Mouse (Mus musculus) adrenal gland, postnatal 14 days (tissue): ENCODE measurements around the gene Prdm9. TPM values are rescaled to one million over a fixed set of nuclear protein-coding genes. Genes with fewer than 3 reads are reported as not detected.
"Not testable (repeated sequence)": the region's sequence is repeated elsewhere in the genome, so short reads cannot be mapped to it uniquely, and the experiment has no call there.

Experiments
- DNase-seq: peaks from one replicate; pipeline ENCODE4 v3.0.0; 2021; ENCODE audit warnings: mixed read lengths
- long read RNA-seq, 2 experiments: library from polyadenylated mRNA; stranded (forward); transcript quantifications; one replicate each; pipeline ENCODE4 v2.0.0; 2021
- total RNA-seq: library from RNA; stranded (reverse); gene quantifications from 2 replicates; pipeline ENCODE4 v1.2.3, GENCODE M21; 2021

The Prdm9 gene
- total RNA-seq, result 9.1 and 9.2 TPM in 2 replicates
- long read RNA-seq, experiment 1, partial matches to known transcripts, result 0 of 1 reads
- long read RNA-seq, experiment 1, other reads (novel, unspliced or antisense), result 0 of 1 reads
- long read RNA-seq, experiment 2, partial matches to known transcripts, result 0 of 2 reads
- long read RNA-seq, experiment 2, other reads (novel, unspliced or antisense), result 2 of 2 reads

GRCm38 (mm10) chr17:15564014-15564927 lies at the start of gene Prdm9:
Prdm9 (minus strand) TSS chr17:15564354.
- peak; percentile 99 for DNase-seq

- no peak for DNase-seq
Observed at GRCm38 (mm10) chr17:15599496-15599895, 35.3 kb upstream of the Prdm9 start.

- DNase-seq, result no peak
Observed at GRCm38 (mm10) chr17:15591216-15591881, 27.2 kb upstream of the Prdm9 start.

GRCm38 (mm10) chr17:15588116-15588515 lies 24.0 kb upstream of the Prdm9 start:
- no peak for DNase-seq

DNA sequence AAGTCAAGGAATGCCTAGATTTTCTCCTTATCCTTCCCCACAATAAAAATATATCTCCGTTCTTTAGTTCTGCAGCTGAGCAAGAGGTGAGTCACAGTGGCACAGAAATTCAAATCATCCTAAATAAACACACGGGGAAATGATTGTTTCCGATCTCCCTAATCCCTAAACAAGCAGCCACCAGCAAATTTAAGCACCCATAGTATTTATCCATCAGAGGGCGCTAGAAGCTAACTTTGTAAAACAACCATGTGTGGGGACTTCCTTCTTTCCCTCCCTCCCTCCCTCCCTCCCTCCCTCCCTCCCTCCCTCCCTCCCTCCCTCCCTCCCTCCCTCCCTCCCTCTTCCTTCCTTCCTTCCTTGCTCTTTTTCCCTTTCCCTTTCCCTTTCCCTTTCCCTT lies 21.5 kb upstream of the Prdm9 start:
- DNase-seq, result no peak

GRCm38 (mm10) chr17:15583071-15583470 lies 18.9 kb upstream of the Prdm9 start:
- no peak for DNase-seq

- no peak for DNase-seq
Observed at GRCm38 (mm10) chr17:15580072-15580447, 15.9 kb upstream of the Prdm9 start.

- DNase-seq, result no peak
Observed at GRCm38 (mm10) chr17:15579410-15580071, 15.4 kb upstream of the Prdm9 start.

DNA sequence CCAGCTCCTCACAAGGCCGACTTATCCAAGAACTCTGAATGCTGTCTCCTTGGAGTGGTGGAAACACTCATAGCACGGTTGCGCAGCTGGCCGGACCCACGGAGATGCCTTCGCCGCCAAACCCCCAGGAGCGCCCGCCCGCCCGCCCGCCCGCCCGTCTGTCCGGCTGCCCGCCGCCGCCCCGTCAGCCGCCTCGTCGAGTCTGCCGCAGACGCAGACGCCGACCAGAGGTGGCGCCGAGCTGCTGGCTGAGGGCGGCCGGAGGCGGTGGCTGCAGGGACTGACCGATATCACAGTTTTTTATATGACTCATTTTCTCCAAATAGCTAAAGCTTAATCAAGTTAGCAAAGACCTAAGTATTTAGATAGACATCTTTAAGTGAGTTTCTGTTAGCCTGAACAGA lies 13.1 kb upstream of the Prdm9 start:
- DNase-seq, result peak; percentile 76

GRCm38 (mm10) chr17:15575056-15575455 lies 10.9 kb upstream of the Prdm9 start:
- DNase-seq, result peak; percentile 45

DNA sequence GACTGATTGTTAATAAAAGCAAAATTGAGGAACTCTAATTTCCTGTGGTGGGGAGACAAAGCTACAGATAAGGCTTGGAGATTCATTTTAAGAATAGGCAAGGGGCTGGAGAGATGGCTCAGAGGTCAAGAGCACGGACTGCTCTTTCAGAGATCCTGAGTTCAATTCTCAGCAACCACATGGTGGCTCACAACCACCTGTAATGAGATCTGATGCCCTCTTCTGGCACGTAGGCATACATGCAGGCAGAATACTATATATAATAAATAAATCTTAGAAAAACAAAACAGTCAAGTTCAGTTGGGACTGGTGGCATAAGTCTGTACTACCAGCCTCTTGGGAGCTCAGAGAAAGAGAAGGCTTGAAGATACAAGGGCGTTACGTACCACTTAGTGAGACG lies 2.8 kb upstream of the Prdm9 start:
- no peak for DNase-seq

GRCm38 (mm10) chr17:15564928-15565300 lies 760 bp upstream of the Prdm9 start:
- no peak for DNase-seq

DNA sequence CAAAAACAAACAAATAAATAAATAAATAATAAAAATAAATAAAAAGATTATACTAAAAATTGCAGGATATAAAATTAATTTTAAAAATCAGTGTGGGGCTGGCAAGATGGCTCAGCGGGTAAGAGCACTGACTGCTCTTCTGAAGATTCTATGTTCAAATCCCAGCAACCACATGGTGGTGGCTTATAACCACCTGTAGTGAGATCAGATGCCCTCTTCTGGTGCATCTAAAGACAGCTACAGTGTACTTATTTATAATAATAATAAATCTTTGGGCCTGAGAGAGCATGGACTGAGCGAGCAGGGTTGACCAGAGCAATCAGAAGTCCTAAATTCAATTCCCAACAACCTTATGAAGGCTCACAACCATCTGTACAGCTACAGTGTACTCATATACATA lies 4.2 kb downstream of the Prdm9 start:
- no peak for DNase-seq

GRCm38 (mm10) chr17:15549713-15550112 lies 14.4 kb downstream of the Prdm9 start:
- no peak for DNase-seq

DNA sequence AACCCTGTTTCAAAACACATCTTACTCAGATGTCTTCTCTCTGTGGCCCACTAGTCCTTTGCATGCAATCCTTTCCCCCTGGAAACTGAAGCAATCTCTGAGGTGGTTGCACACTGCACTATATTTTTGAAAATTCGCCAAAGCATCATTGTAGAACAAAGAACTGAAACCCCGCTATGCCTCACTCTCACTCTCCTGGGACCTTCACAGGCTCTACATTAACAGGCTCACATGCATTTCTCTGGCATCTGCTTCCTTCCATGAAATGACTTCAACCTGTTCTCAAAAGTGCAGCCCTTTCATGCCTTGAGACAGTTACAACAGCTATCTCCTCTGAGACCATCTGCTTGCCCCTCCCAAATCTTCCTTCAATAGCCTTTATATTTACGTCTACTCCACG lies 17.7 kb downstream of the Prdm9 start:
- DNase-seq, result no peak

- not testable (repeated sequence) for DNase-seq
Observed at GRCm38 (mm10) chr17:15543868-15544267, 20.3 kb downstream of the Prdm9 start.

DNA sequence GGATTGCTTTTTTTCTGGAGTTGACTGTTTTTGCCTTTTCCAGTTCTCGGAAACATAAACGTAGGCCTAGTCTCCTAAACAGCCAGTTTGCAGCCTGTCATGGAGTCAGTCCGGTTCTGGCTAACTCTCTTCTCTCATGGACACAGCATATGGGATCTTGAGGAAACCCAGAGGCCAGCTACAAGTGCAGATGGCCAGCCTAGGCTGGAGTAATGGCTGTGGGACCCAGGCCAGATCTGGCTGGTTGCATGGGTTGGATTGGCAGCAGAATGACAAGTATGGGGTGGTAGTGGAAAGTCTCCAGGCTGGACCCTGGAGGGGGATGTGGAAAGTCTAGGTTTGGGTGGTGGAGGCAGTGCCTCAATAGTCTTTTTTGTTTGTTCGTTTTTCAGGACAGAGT lies 23.8 kb downstream of the Prdm9 start:
- DNase-seq, result no peak

GRCm38 (mm10) chr17:15536457-15536904 lies 27.7 kb downstream of the Prdm9 start:
- DNase-seq, result peak; percentile 27

GRCm38 (mm10) chr17:15535943-15536342 lies 28.2 kb downstream of the Prdm9 start:
- no peak for DNase-seq

GRCm38 (mm10) chr17:15535162-15535800 lies 28.9 kb downstream of the Prdm9 start:
- DNase-seq, result peak; percentile 29

- peak; percentile 30 for DNase-seq
Observed at GRCm38 (mm10) chr17:15530141-15530540, 34.0 kb downstream of the Prdm9 start.

DNA sequence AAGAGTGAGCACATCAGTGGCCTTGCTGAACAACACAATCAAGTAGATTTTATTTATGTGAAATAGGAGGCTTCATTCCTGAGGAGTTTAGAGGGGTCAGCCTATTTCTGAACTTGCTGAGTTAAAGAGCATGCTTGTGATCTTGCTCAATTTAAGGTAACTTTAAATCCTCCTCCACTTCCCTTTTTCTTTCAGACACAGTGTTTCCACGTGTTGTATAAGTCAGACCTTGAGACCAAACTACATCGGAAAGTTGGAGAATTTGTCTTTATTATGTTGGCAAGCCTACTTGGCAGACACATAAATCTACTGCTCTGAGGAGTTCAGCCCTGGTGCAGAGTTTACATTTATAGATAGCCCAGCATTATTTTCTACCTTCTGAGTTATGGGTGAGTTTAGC lies 35.3 kb downstream of the Prdm9 start:
- no peak for DNase-seq
